Mouse (Mus musculus) kidney, adult 2 months (tissue): ENCODE measurements around the gene Ttyh3. TPM values are rescaled to one million over a fixed set of nuclear protein-coding genes. Genes with fewer than 3 reads are reported as not detected.

Experiments
- DNase-seq: peaks from one replicate; pipeline ENCODE4 v3.0.0; 2021
- H3K27ac ChIP-seq: fragments of 200-500 bp; 2 replicates; pipeline ENCODE4 v1.5.1; 2012; ENCODE audit warnings: low read depth, low read length, control low read depth, inconsistent platforms; ENCODE audit not compliant: insufficient read depth
- H3K27me3 ChIP-seq: fragments of 200-500 bp; replicated peaks from 2 replicates; pipeline ENCODE4 v1.6.1; 2012; ENCODE audit warnings: mild to moderate bottlenecking, moderate library complexity, low read length, inconsistent platforms; ENCODE audit not compliant: control insufficient read depth, insufficient read depth
- H3K36me3 ChIP-seq: fragments of 200-500 bp; 2 replicates; pipeline ENCODE4 v1.6.1; 2012; ENCODE audit warnings: mild to moderate bottlenecking, moderate library complexity, low read length, inconsistent platforms; ENCODE audit not compliant: control insufficient read depth, insufficient read depth
- H3K4me1 ChIP-seq: fragments of 200-500 bp; 2 replicates; pipeline ENCODE4 v1.6.1; 2011; ENCODE audit warnings: low read length; ENCODE audit not compliant: control insufficient read depth, insufficient read depth
- H3K4me3 ChIP-seq: fragments of 200-500 bp; 2 replicates; pipeline ENCODE4 v1.5.1; 2011; ENCODE audit warnings: mild to moderate bottlenecking, low read depth, low read length, control low read depth; ENCODE audit not compliant: insufficient read depth
- CTCF ChIP-seq: fragments of 200-500 bp; conservative IDR thresholded peaks from 2 replicates; pipeline ENCODE4 v1.5.1; 2011; ENCODE audit warnings: low read depth, mild to moderate bottlenecking, control low read depth, low read length, moderate library complexity, mixed read lengths; ENCODE audit not compliant: insufficient read depth, insufficient read length
- POLR2A ChIP-seq: fragments of 200-500 bp; IDR thresholded peaks from one replicate; pipeline ENCODE4 v1.6.1; 2011; ENCODE audit warnings: low read depth, low read length, control low read depth
- WGBS: fragments of 180-500 bp; shearing (Covaris S2); methylation state at CpG from one replicate; pipeline ENCODE4 v1.1.7; 2018; 5-methylcytosine and 5-hydroxymethylcytosine counted together
- polyA plus RNA-seq: library from polyadenylated mRNA; depleted of rRNA; stranded (reverse); fragments of >200 nt; gene quantifications from 2 replicates; pipeline ENCODE4 v1.2.3, GENCODE M21; 2012

Ttyh3 gene
- polyA plus RNA-seq, 1 experiment = 35.6 TPM

DNA sequence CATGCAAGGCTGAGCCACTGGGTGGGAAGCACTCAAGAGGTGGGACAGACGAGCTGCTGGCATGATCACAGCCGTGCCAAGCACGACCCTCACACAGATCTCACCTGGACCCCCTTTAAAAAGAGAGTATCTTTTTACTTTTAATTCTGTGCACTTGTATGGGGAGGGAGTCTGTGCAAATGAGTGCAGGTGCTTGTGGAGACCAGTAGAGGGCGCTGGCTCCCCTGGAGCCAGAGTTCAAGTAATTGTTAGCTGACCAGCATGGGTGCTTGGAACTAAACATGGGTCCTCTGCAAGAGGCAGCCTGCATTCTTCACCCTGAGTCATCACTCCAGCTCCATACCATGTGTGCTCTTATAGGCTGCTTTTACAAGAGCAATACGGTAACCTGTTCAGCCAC, 21.3 kb downstream of the Ttyh3 start:
- TF ChIP-seq POLR2A (no peak), CTCF (0 out of 2 replicates have a peak, but pooled peaks have one; percentile 7)
- Histone ChIP-seq H3K4me3 (no peak overlapping the region), H3K36me3 (peaks cover 3% of the 10 kb centered on the region; the same call in 1 of the 2 replicates), H3K27ac (no peak overlapping the region), H3K27me3 (no peaks in the 10 kb centered on the region), H3K4me1 (no peaks in the 10 kb centered on the region)
- DNase-seq = no peak
- WGBS = 96% methylated on average over 5 of the region's 5 CpGs

DNA sequence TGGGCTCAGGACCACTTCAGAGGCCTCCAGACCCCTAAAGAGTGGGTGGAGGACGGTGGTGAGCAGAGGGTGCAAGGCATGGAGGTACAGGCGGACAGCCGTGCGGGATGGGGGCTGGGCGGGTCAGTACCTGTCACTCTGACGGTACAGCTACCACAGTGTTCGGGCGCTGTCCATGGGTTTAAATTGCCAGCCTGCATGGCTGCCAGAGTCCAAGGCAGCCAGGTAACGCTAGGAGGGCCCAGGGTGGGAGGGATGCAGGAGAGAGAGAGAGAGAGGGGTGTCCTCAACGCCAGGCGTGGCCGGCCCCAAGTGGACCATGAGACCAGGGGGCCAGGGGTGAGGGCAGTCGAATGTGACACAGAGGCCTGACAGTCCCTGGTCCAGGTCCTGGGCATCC, 23.9 kb downstream of the Ttyh3 start:
- DNase-seq = no peak
- Histone ChIP-seq H3K4me1 (no peaks in the 10 kb centered on the region), H3K36me3 (peaks cover 3% of the 10 kb centered on the region; the same call in 1 of the 2 replicates), H3K4me3 (no peak overlapping the region), H3K27ac (no peak overlapping the region), H3K27me3 (no peaks in the 10 kb centered on the region)
- 89% methylated on average over 13 of the region's 13 CpGs for WGBS
- no peak for TF ChIP-seq POLR2A
- no peak for TF ChIP-seq CTCF

DNA sequence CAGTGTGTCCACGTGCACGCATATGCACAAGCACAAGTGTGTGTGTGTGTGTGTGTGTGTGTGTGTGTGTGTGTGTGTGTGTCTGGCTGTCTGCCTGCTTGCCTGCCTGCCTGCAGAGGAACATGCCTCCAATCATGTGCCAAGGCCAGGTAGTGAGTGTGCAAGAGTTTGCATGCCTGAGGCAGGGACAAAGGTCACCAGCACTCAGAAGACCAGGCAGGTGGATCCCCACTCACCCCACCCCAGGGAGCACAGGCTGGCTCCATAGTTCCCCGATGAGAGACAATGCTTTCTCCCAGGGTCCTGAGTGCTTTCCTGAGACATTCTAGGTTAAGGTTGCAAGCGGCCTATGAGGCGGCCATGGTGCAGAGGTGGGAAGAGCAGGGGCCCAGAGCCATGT, 24.6 kb downstream of the Ttyh3 start:
- TF ChIP-seq POLR2A = no peak
- no peak for TF ChIP-seq CTCF
- 77% methylated on average over 5 of the region's 5 CpGs for WGBS

DNA sequence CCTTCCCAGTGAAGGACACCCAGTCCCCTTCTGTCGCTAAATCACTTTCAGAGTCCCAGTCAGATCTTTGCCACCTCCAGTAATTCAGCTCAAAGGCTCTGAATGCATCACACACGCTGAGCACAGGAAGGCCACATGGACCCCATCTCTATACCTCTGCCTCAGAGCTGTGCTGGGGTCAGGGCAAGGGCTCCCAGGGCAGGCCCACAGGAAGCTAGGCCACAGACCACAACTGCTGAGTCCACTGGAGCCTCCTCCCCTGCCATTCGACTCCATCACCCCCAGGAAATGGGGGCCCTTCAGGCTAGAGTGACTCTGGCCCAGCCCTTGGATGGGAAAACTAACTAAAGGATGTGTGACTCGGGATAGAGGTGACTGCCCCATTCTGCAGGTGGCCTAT, 25.0 kb downstream of the Ttyh3 start:
- 55% methylated on average over 4 of the region's 4 CpGs for WGBS
- no peak for TF ChIP-seq CTCF
- TF ChIP-seq POLR2A = no peak
- Histone ChIP-seq H3K4me1 (no peaks in the 10 kb centered on the region), H3K4me3 (no peak overlapping the region), H3K27me3 (no peaks in the 10 kb centered on the region), H3K27ac (no peak overlapping the region), H3K36me3 (0 out of 2 replicates have a peak, but pooled peaks cover 3% of the 10 kb centered on the region)
- no peak for DNase-seq

More for the DNA sequence above, 24.6 kb downstream of the Ttyh3 start:
- Histone ChIP-seq H3K36me3 (peaks cover 3% of the 10 kb centered on the region; the same call in 1 of the 2 replicates), H3K4me1 (no peaks in the 10 kb centered on the region), H3K4me3 (no peak overlapping the region), H3K27me3 (no peaks in the 10 kb centered on the region), H3K27ac (no peak overlapping the region)
- no peak for DNase-seq

DNA sequence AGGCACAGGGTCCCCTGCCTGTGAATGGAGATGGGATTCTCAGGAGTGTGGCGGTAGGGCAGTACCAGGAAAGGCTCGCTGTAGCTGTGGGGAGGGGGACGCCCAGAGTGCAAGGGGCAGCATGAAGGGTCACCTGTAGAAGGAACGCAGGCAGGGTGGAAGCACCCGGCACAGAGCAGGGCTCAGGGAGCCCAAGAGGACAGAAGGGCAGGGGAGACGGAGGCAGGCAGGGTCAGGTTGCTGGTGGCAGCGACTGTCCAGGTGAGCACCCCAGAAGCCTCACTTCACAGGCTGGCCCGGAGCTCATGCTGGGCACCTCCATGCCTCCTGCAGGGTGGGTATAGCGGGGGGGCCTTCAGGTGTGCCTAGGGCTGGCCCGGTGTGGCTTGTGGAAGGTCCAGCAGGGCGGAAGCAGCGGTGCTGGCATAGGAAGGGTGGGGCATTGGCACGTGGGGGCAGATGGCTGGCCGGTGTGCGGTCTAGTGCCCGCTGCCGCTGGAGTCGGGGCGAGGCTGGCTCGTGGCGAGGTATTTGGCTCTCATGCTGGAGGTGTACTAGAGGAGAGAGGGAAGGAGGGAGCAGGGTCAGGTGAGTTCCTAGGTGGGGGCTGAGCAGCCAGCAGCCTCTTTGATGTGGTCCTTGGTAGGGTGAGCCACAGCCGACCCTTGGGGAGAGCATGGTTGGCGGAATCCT, 25.7 kb downstream of the Ttyh3 start:
- Histone ChIP-seq H3K27ac (no peak overlapping the region), H3K36me3 (0 out of 2 replicates have a peak, but pooled peaks cover 3% of the 10 kb centered on the region), H3K4me3 (no peak overlapping the region), H3K27me3 (no peaks in the 10 kb centered on the region), H3K4me1 (no peaks in the 10 kb centered on the region)
- DNase-seq = no peak
- 92% methylated on average over 23 of the region's 23 CpGs for WGBS
- TF ChIP-seq POLR2A (no peak), CTCF (no peak)

DNA sequence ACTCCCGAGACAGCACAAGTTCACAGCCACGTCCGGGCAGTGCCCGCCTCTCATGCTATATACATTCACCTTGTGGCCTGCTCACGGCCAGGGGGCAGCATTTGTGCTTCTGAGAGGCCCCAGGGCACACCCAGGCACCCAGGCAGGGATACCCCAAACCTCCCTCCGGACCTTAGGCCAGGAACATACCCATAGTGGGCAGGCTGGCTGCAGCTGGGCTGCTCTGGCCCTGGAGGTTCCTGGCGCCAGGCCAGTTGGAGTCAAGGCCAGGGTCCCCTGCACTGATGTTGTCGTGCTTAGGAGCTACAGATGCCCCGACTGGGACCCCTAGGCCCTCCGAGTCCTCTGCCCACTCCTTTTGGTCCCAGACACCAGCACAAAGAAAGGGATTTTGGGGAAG, 27.3 kb downstream of the Ttyh3 start:
- H3K4me1 ChIP-seq = no peaks in the 10 kb centered on the region
- H3K36me3 ChIP-seq = 0 out of 2 replicates have a peak, but pooled peaks cover under 1% of the 10 kb centered on the region
- no peak for DNase-seq
- 65% methylated on average over 10 of the region's 10 CpGs for WGBS
- TF ChIP-seq POLR2A (no peak), CTCF (no peak)
- H3K4me3 ChIP-seq = no peak overlapping the region
- no peaks in the 10 kb centered on the region for H3K27me3 ChIP-seq
- no peak overlapping the region for H3K27ac ChIP-seq

GRCm38 (mm10) chr5:140621092-140621491, 27.7 kb downstream of the Ttyh3 start:
- 65% methylated on average over 9 of the region's 9 CpGs for WGBS
- H3K27ac ChIP-seq = no peak overlapping the region
- H3K36me3 ChIP-seq = no peaks in the 10 kb centered on the region
- DNase-seq = no peak
- no peaks in the 10 kb centered on the region for H3K4me1 ChIP-seq
- H3K4me3 ChIP-seq = no peak overlapping the region
- H3K27me3 ChIP-seq = no peaks in the 10 kb centered on the region
- no peak for TF ChIP-seq POLR2A
- TF ChIP-seq CTCF = no peak
